Mouse (Mus musculus) ES-Bruce4 (cell line): ENCODE measurements around the gene Mdm2.

Source experiments
- CTCF ChIP-seq: IDR thresholded peaks from one replicate; pipeline ENCODE4 v1.8.1; 2011; ENCODE audit warnings: low read depth, low read length
- POLR2A ChIP-seq: IDR thresholded peaks from one replicate; pipeline ENCODE4 v1.8.1; 2011; ENCODE audit warnings: low read length; ENCODE audit not compliant: insufficient read depth

- TF ChIP-seq POLR2A (no peak), CTCF (no peak)
Observed at GRCm38 (mm10) chr10:117740921-117741320, 30.4 kb upstream of the Mdm2 start.
